Mouse (Mus musculus) B cell, adult (primary cell): ENCODE results near the gene Gm20594. TPM values are rescaled to one million over a fixed set of nuclear protein-coding genes. Genes with fewer than 3 reads are reported as not detected.

Experiments used
- total RNA-seq: library from RNA; stranded (reverse); gene quantifications from 4 replicates; pipeline ENCODE4 v1.2.4, GENCODE M21; 2023; ENCODE audit not compliant: inconsistent age

Gene Gm20594
- total RNA-seq, result not detected in 4 replicates

DNA sequence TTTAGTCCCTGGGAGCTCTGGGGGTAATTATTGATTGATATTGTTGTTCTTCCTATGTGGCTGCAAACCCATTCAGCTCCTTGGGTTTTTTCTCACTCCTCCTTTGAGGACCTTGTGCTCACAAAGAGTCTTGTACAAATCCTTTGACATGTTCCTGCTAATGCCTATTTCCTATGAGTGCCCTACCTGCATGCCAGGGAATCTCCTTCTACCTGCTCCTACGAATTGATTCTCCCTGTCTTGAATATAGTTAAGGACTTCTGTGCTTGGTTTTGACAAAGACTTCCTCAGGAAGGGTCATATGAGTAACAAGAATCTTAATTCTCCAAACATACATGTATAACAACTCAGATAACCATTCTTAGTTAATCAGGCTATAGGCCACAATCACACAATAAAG lies at the start of gene Gm20594:
Gene Gm20594 (plus strand): TSS at position 301 of the 400 bp plus-strand sequence.

Other genes with a start within 250 kb of the Gm20594 start
- not detected in 4 replicates for gene Lrrtm4, start 201.0 kb downstream of the Gm20594 start, total RNA-seq